Mouse (Mus musculus) heart, adult 10 weeks (tissue): Measurements from ENCODE around the gene Tbc1d17. TPM values are rescaled to one million over a fixed set of nuclear protein-coding genes. Genes with fewer than 3 reads are reported as not detected.

ENCODE experiments used
- polyA plus RNA-seq: library from polyadenylated mRNA; stranded (reverse); fragments of 350-450 nt; fragmentation: Illumina TruSeq; extraction: RNeasy Lipid Tissue Mini Kit (QIAGEN cat#74804); gene quantifications from one replicate; pipeline ENCODE4 v1.2.3, GENCODE M21; 2014; ENCODE audit warnings: low read depth, low replicate concordance

The Tbc1d17 gene
- polyA plus RNA-seq: 44.5 TPM

GRCm38 (mm10) chr7:44848561-44849415 lies at the start of gene Tbc1d17, which contains the start of gene Akt1s1:
Tbc1d17 (minus strand) TSS chr7:44849079.
Akt1s1 (plus strand) TSS chr7:44848991.

GRCm38 (mm10) chr7:44895593-44896434 lies 46.9 kb upstream of the Tbc1d17 start, which contains the start of gene Fuz:
Fuz (plus strand) TSS chr7:44896079.

GRCm38 (mm10) chr7:44892276-44892921 lies 43.5 kb upstream of the Tbc1d17 start, which contains the start of gene Med25:
Med25 (minus strand) TSS chr7:44892712.

GRCm38 (mm10) chr7:44869697-44870528 lies 21.0 kb upstream of the Tbc1d17 start, which contains the start of gene Ptov1:
Ptov1 (minus strand) TSS chr7:44869788.

GRCm38 (mm10) chr7:44857042-44857552 lies 8.2 kb upstream of the Tbc1d17 start, which contains the start of gene Pnkp:
Pnkp (plus strand) TSS chr7:44857139.

GRCm38 (mm10) chr7:44816470-44817021 lies 32.3 kb downstream of the Tbc1d17 start, which contains the start of gene Atf5:
Atf5 (minus strand) TSS chr7:44816658.

GRCm38 (mm10) chr7:44815721-44816469 lies 33.0 kb downstream of the Tbc1d17 start, which contains the start of the genes Nup62 and Il4i1:
Nup62 (plus strand) TSS chr7:44816088.
Il4i1 (plus strand) TSS chr7:44816387.

Other genes with a start within 250 kb of the Tbc1d17 start
- 60.7 TPM for gene Myh14, start 178.2 kb downstream of the Tbc1d17 start, polyA plus RNA-seq
- not detected for gene Izumo2, start 140.3 kb downstream of the Tbc1d17 start, polyA plus RNA-seq
- gene Vrk3, start 100.7 kb downstream of the Tbc1d17 start, polyA plus RNA-seq: 27.0 TPM
- not detected for gene Zfp473, start 98.0 kb downstream of the Tbc1d17 start, polyA plus RNA-seq
- 26.2 TPM for gene Nup62, start 33.0 kb downstream of the Tbc1d17 start, polyA plus RNA-seq
- gene Il4i1, start 32.7 kb downstream of the Tbc1d17 start, polyA plus RNA-seq: 0.26 TPM
- 50.1 TPM for gene Atf5, start 32.4 kb downstream of the Tbc1d17 start, polyA plus RNA-seq
- gene Akt1s1, start 88 bp downstream of the Tbc1d17 start, polyA plus RNA-seq: 55.0 TPM
- 19.7 TPM for gene Pnkp, start 8.1 kb upstream of the Tbc1d17 start, polyA plus RNA-seq
- gene Ptov1, start 20.7 kb upstream of the Tbc1d17 start, polyA plus RNA-seq: 169 TPM
- 74.0 TPM for gene Med25, start 43.6 kb upstream of the Tbc1d17 start, polyA plus RNA-seq
- gene Fuz, start 47.0 kb upstream of the Tbc1d17 start, polyA plus RNA-seq: 21.4 TPM
- 41.3 TPM for gene Ap2a1, start 80.4 kb upstream of the Tbc1d17 start, polyA plus RNA-seq
- not detected for gene Tsks, start 94.1 kb upstream of the Tbc1d17 start, polyA plus RNA-seq
- gene Cpt1c, start 125.8 kb upstream of the Tbc1d17 start, polyA plus RNA-seq: 3.6 TPM
- 114 TPM for gene Prmt1, start 137.5 kb upstream of the Tbc1d17 start, polyA plus RNA-seq
- gene Irf3, start 148.6 kb upstream of the Tbc1d17 start, polyA plus RNA-seq: 72.3 TPM
- gene Bcl2l12, start 149.6 kb upstream of the Tbc1d17 start, polyA plus RNA-seq: 12.3 TPM
- gene Scaf1, start 167.3 kb upstream of the Tbc1d17 start, polyA plus RNA-seq: 34.5 TPM
- 57.4 TPM for gene Rras, start 168.9 kb upstream of the Tbc1d17 start, polyA plus RNA-seq
- gene Prr12, start 203.8 kb upstream of the Tbc1d17 start, polyA plus RNA-seq: 13.2 TPM
- gene Nosip, start 213.3 kb upstream of the Tbc1d17 start, polyA plus RNA-seq: 40.7 TPM
- gene Prrg2, start 213.6 kb upstream of the Tbc1d17 start, polyA plus RNA-seq: 12.4 TPM
- 40.8 TPM for gene Rcn3, start 243.1 kb upstream of the Tbc1d17 start, polyA plus RNA-seq